Mouse (Mus musculus): ENCODE measurements around the gene Rtp4. TPM values are rescaled to one million over a fixed set of nuclear protein-coding genes. Genes with fewer than 3 reads are reported as not detected.

The Rtp4 gene
- total RNA-seq (2021), result 6.3 and 9.2 TPM in 2 replicates
- long read RNA-seq, experiment 1, transcript Rtp4-201 (2 exons, 1,573 nt), result major isoform, 6 of 7 reads
- long read RNA-seq, experiment 1, partial matches to known transcripts, result 0 of 7 reads
- long read RNA-seq, experiment 1, other reads (novel, unspliced or antisense), result 1 of 7 reads
- long read RNA-seq, experiment 2, transcript Rtp4-201 (2 exons, 1,573 nt), result major isoform, 9 of 16 reads
- long read RNA-seq, experiment 2, partial matches to known transcripts, result 0 of 16 reads
- long read RNA-seq, experiment 2, other reads (novel, unspliced or antisense), result 6 of 16 reads

GRCm38 (mm10) chr16:23520235-23520871, at the start of gene Rtp4, which contains the start of gene Masp1:
Rtp4 (plus strand) TSS chr16:23520291.
Masp1 (minus strand) TSS chr16:23520815.
- DNase-seq, result peak; percentile 70

GRCm38 (mm10) chr16:23471551-23471950, 48.5 kb upstream of the Rtp4 start:
- DNase-seq, result peak; percentile 57

DNA sequence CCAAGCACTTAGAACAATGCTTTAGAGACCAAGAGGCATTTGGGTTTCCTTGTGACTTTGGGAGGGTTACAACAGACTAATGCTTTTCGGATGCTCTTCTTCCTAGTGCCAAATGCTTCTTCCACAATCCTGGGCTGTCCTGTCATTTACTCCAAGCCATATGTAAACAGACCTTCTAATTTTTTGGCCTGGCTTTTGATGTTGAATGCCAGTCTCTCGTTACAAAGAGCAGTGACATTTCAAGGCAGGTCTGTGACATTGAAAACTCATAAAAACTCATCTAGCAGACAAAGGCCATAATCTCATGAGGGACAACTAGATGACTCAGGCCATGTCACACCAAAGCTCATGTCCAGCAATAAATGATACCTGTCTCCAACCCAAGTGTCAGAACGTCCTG, 48.0 kb upstream of the Rtp4 start:
- DNase-seq, result peak; percentile 15

- no peak for DNase-seq
These were observed 44.4 kb upstream of the Rtp4 start for GRCm38 (mm10) chr16:23475651-23476050.

DNA sequence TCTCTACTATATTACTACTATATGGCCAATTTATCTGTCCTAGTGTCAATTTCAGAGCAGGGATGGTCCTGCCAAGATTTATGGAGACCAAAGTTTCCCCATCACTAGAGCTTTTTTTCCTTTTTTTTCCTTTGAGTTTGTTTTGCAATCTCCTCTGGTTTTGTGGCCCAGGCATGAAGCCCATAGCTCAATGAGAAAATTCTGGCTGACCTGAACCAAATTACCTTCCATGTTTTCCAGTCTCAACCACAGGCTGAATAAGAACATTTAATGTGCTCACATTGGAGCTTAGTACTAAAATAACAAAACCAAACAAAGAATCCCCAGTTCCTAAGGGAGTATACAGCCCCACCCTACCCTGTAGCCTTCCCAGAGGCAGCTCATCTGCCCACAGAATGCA, 43.5 kb upstream of the Rtp4 start:
- DNase-seq, result no peak

DNA sequence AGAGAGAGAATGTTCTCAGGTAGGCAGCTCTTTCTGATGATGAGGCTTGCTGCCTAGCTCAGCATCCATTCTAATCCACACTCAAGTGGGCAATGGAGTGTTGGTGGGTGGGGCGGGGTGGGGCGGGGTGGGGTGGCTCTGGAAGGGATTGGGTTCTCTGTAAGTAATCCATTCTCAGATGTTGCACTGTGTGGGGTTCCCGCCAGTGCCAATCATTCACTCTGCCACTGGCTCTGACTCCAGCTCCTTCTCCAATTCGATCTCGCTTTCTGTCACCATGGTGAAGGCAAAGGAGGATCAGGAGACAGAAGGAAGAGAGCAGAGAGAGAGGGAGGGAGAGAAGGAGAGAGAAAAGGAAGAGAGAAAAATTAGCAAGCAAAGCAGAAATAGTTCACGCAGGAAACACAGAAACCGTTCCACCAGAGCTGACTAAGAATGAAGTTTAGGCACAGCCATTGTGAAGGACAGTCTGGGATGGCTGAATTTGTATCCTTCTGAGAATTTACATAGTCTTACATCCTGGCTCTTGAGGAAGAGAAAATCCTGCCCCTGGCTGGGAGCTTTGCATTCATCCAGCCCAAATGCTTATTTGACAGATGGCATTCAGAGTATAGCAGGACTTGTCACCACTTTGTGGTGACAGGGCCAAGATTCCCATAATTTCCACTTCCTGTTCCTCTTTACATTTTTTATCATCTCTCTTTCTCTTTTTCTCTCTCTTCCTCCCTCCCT, 40.1 kb upstream of the Rtp4 start:
- no peak for DNase-seq

- DNase-seq, result no peak
These were observed 37.9 kb upstream of the Rtp4 start for GRCm38 (mm10) chr16:23482218-23482617.

DNA sequence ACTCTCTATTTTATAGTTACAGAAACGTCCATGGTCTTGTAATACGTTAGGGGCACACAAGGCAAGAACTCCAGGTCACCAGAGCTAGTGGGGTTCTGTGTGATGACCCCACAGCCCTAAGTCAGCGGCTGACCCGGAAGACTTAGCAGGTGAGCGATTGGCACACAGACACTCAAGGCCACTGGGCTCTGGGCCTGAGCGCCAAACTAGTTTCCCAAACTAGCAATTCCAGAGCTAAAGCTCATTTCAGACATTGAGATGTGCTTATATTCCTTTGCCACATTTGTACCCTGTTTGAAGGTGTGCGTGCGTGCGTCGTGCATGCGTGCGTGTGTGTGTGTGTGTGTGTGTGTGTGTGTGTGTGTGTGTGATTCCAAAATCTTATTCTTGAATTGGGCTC, 37.2 kb upstream of the Rtp4 start:
- DNase-seq, result no peak

GRCm38 (mm10) chr16:23483292-23483691, 36.8 kb upstream of the Rtp4 start:
- DNase-seq, result no peak

GRCm38 (mm10) chr16:23492783-23493182, 27.3 kb upstream of the Rtp4 start:
- no peak for DNase-seq

GRCm38 (mm10) chr16:23496245-23496924, 23.7 kb upstream of the Rtp4 start:
- no peak for DNase-seq

DNA sequence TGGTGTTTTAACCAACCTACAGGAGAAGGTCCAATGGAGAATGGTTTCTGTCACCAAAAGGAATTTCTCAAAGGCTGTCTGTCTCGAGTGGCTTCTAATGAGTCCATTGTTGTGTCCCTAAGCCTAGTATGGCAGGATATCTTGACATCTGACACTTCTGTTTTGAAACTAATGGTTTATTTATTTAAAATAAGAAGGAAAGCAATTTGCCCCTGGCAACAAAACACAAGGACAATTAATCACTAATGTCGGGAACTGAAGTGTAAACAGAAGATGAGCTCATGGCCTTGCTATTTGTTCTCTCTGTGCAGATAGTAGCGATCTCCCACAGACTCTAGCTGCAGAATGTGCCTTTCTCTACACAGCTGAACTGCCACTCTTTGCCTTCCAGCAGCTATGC, 22.7 kb upstream of the Rtp4 start:
- DNase-seq, result peak; percentile 21

DNA sequence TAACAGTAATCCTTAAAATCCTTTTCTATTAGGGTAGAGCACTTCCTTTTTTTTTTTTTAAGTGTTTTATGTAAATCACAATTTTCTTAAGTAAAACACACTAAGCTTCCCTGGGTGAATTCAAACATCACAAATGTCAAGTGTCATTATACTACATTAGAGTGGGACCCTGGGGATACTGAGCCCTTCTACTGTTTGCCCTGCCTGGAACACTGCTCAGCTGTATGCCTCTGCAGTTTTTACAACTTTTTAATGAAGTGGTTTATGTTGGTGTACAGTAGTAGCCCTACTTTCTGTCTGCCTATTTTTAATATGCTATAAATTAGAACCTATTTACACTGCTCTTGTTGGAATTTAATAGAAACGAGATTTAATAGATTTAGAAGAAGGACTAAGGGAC, 22.2 kb upstream of the Rtp4 start:
- DNase-seq, result no peak

DNA sequence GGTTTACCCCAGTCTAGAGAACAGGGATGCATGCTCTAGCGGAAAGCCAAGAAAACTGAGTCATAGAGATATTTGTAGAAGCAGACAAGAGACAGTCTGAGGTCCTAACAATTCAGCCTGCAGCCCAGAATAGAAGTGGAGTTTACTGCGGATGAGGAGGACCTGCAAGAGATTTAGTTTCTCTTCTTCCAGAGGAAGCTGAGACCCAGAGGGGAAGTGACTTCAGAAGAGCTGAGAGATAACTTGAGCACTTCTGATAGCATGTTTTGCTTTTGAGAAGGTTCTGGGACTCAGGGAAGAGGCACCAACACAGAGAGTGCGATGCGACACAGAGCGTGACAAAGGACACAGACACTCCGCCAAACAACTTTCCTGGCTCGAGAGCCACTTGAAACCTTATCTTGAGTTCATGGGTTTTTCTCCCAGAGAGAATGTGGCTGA, 21.4 kb upstream of the Rtp4 start:
- DNase-seq, result no peak

GRCm38 (mm10) chr16:23500558-23500957, 19.5 kb upstream of the Rtp4 start:
- DNase-seq, result no peak

DNA sequence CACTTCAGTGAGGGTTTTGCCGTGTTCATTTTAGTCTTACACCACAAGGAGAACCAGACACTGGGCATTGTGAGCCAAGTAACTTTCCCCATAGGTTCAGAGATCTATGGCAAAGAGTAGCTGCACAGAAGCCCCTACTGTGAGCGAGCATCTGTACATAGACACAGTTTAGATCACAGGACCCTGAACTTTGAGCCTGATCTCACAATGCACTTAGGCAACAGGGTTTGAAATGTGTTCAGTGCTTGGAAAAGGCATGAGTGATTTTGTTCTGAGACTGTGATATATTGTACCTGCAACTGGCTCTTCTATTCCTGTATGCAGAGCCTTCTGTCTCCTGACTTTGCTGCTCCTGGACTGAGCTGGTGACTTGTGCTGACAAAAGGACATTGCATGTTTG, 18.8 kb upstream of the Rtp4 start:
- DNase-seq, result no peak

GRCm38 (mm10) chr16:23502478-23502877, 17.6 kb upstream of the Rtp4 start:
- DNase-seq, result no peak

GRCm38 (mm10) chr16:23503351-23503750, 16.7 kb upstream of the Rtp4 start:
- no peak for DNase-seq

DNA sequence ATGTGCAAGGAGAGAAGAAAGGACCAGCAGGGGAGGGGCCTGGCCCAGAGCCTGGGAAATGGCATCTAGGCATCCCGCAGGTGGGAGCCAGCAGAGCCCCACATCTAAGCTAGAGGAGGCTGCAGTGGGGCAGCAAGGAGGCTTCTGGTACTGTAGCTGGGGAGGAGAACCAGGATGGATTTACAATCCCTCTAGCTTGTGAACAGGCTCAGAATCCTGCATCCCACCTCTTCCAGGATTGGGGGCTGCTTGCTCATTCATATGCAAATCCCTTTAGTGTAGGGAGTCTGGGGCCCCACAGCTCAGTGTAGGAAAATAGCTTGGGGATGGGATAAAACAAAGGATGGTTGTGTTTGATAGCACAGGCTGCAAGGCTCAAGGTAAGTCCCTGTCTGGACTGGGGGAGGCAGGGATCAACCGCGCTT, 15.8 kb upstream of the Rtp4 start:
- no peak for DNase-seq

DNA sequence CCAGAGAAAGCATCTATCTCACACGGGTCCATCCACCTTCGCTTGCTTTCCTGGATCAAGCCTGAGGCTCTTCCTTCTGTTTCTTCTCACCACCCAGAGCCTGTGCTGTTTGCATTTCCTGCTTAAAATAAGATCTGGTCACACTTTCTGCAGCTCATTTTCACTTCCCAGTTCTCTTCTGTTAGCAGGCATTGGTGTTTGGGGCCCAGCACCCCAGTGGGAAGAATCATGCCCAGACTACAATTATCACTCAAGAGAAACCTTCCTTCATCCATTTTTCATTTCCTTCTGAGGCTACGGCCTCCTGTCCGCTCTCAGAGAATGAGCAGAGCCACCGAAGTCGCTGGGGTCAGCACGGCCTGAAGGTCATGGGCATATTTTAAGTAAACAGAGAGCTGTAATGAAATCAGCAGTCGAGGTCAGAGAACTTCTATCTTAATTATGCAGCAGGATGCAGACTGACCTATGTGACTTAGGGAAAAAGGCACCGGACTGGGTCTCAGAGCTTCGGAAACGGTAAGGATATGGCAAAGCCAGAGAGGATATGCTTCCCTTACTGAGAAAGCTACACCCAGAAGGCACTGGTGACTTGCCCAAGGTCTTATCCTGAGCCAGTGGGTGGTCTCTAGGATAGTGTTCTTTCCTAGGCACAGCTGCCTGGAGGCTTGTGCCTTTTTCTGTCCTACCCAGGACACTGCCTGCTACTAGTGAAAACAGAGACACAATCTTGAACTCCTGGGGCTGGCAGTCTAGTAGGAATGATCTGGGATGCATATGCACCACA, 14.0 kb upstream of the Rtp4 start:
- peak; percentile 15 for DNase-seq

DNA sequence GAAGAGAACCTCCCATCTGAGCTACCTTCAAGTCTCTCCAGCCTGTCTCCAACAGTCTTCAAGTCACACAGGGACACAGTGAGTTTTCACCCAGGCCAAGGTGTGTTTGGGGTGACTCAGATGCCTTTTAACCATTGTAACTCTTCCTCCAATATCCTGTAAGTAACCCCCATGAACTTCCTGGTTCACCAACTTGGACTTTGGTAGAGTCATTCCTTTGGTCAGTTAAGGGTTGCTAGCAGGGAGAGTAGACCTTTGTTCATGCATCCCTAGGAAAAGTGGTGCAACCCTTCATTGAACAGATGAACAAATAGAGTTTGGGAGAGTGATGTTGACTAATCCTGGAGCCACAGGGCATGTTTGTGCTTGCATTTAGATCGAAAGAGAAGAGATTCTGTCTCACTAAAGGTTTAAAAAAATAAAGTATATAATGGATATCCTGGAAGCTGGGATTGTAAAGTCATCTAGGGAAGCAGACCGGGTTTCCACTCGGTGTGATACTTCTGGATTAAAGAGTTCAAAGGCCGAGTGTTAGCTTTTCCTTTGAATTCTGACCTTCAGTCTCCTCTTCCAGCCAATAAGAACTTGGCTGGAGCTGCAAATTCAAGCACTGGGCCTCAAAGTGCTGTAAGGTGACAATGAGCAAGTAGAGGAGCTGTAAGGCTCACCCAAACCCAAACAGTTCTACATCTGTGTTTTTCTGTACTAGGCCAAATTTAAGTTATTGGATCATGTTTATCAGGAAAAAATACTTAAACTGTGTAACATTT, 8.7 kb upstream of the Rtp4 start:
- DNase-seq, result no peak
